Mouse (Mus musculus): ENCODE measurements around the gene Etl4. TPM values are rescaled to one million over a fixed set of nuclear protein-coding genes. Genes with fewer than 3 reads are reported as not detected.

Gene Etl4
- polyA plus RNA-seq, 1 experiment from 2014 or later = 15.7 TPM

DNA sequence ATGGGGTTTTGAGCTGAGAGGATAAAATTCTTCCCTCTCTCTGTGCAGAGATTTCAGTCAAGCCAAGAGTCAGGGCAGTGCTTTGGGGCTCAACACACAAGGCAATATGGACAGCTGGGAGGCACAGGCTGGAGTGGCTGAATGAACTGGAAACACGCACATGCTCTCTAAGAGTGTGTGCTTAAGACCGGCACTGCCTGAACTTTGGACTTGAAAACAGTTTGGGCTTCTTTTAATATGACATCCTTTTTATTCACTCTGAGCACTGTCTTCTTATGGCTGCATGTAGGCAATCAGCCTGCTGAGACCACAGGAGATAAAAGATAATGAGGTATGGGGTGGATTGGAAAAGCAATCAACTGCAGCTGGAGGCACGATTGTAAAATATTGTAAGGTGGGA, 921.3 kb downstream of the Etl4 start:
- no peak overlapping the region for H3K9ac ChIP-seq (replicated peaks; ENCODE audit: low read depth)
- H3K4me3 ChIP-seq (ENCODE audit: low read depth, low read length) = no peak overlapping the region
- no peaks in the 10 kb centered on the region for H3K36me3 ChIP-seq (ENCODE audit: insufficient read depth, low read length)
- H3K4me1 ChIP-seq (ENCODE audit: insufficient read depth, low read depth, low read length) = no peaks in the 10 kb centered on the region
- DNase-seq (ENCODE audit: low spot score) = no peak
- no peaks in the 10 kb centered on the region for H3K27me3 ChIP-seq (replicated peaks; ENCODE audit: insufficient read depth, low read length)
- no peaks in the 10 kb centered on the region for H3K9me3 ChIP-seq (ENCODE audit: low read length)
- H3K27ac ChIP-seq (ENCODE audit: low read length) = no peak overlapping the region
- no peak overlapping the region for H3K4me2 ChIP-seq (replicated peaks; ENCODE audit: low read depth, low read length)
- 67% methylated on average over 3 of the region's 3 CpGs for WGBS
- no peak for TF ChIP-seq CTCF (IDR thresholded peaks at IDR 0.05)
- no peak for TF ChIP-seq EP300 (IDR thresholded peaks at IDR 0.05)
- no peak for ATAC-seq

DNA sequence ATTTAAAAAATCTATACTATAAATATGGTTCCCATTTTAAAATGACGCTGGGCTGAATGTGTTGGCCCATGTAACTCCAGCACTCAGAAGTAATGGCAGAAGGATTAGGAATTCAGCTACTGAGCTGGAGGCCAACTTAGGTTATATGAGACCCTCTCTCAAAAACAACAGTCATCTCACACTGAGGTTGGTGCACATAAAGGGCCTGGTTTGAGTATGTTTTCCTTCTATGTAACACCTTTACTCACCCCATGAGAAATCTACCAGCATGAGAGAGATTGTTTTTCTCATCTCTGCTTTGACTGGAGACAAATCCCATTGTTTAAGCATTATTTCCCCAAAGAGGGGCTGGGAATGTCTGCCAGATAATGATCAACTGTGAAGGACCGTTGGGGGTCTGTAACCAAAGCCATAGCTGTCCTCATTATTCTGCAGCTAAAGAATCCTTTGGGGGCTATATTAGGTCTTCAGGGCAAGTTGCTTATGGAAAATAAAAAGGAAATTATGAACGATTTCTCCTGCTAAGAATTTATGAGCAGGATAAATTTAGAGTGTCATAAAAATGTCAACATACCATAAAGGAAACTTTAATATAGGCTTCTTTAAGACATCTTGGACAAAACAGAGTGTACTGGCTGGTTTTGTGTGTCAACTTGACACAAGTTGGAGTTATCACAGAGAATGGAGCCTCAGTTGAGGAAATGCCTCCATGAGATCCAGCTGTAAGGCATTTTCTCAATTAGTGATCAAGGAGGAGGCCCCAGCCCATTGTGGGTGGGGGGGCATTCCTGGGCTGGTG, 922.2 kb downstream of the Etl4 start:
- TF ChIP-seq CTCF (IDR thresholded peaks at IDR 0.05) = no peak
- TF ChIP-seq EP300 (IDR thresholded peaks at IDR 0.05) = no peak
- Histone ChIP-seq H3K4me2 (replicated peaks; ENCODE audit: low read depth, low read length) (no peak overlapping the region), H3K4me1 (ENCODE audit: insufficient read depth, low read depth, low read length) (no peaks in the 10 kb centered on the region), H3K36me3 (ENCODE audit: insufficient read depth, low read length) (no peaks in the 10 kb centered on the region), H3K27ac (ENCODE audit: low read length) (no peak overlapping the region), H3K9ac (replicated peaks; ENCODE audit: low read depth) (no peak overlapping the region), H3K9me3 (ENCODE audit: low read length) (no peaks in the 10 kb centered on the region), H3K27me3 (replicated peaks; ENCODE audit: insufficient read depth, low read length) (no peaks in the 10 kb centered on the region), H3K4me3 (ENCODE audit: low read depth, low read length) (no peak overlapping the region)
- WGBS = 74% methylated on average over 3 of the region's 3 CpGs
- ATAC-seq = no peak
- DNase-seq (ENCODE audit: low spot score) = no peak

DNA sequence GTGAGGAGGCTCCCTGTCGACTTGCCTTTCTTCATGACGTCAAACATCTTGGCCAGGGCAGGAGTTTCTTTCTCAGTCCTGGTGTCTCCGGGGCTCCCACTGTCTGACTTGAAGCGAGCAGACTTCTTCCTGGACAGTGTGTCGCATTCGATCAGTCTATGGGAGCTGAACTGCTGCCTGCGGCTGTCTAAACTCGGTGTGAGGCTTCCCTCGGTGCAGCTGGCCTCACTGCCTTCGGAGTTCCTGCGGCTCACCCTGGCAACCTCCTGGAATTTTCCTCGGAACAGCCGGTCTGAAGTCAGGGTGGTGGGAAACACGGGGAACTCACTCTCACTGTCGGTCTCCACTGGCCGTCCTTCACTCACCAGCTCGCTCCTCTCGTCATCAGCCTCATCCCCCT, 939.8 kb downstream of the Etl4 start:
- Histone ChIP-seq H3K4me2 (replicated peaks; ENCODE audit: low read depth, low read length) (no peak overlapping the region), H3K9ac (replicated peaks; ENCODE audit: low read depth) (no peak overlapping the region), H3K36me3 (ENCODE audit: insufficient read depth, low read length) (peaks cover 40% of the 10 kb centered on the region), H3K27ac (ENCODE audit: low read length) (no peak overlapping the region), H3K4me1 (ENCODE audit: insufficient read depth, low read depth, low read length) (no peaks in the 10 kb centered on the region), H3K9me3 (ENCODE audit: low read length) (no peaks in the 10 kb centered on the region), H3K27me3 (replicated peaks; ENCODE audit: insufficient read depth, low read length) (no peaks in the 10 kb centered on the region), H3K4me3 (ENCODE audit: low read depth, low read length) (no peak overlapping the region)
- 90% methylated on average over 18 of the region's 18 CpGs for WGBS
- TF ChIP-seq EP300 (IDR thresholded peaks at IDR 0.05) (no peak), CTCF (IDR thresholded peaks at IDR 0.05) (no peak)
- DNase-seq (ENCODE audit: low spot score) (no peak), ATAC-seq (no peak)

Small RNAs within 50 kb of the gene (microRNA-seq; reads per million reads assigned to microRNA genes)
- gene Gm44457 = not detected

All from lung, postnatal 0 days (tissue).